Mouse (Mus musculus) ES-E14 (cell line): ENCODE measurements around the gene Lpcat4. TPM values are rescaled to one million over a fixed set of nuclear protein-coding genes. Genes with fewer than 3 reads are reported as not detected.

ENCODE experiments used
- DNase-seq: peaks from one replicate; pipeline ENCODE4 v3.0.0-alpha.2; 2013; ENCODE audit warnings: low read depth, low spot score
- H3K27ac ChIP-seq: 2 replicates; pipeline ENCODE4 v1.5.1; 2012; ENCODE audit warnings: low read depth, mild to moderate bottlenecking, low read length, moderate library complexity, mixed read lengths; ENCODE audit not compliant: poor library complexity, insufficient read depth, severe bottlenecking
- H3K36me3 ChIP-seq: 2 replicates; pipeline ENCODE4 v1.6.1; 2012; ENCODE audit warnings: mild to moderate bottlenecking, low read length, moderate library complexity, mixed read lengths; ENCODE audit not compliant: control insufficient read depth, poor library complexity, insufficient read depth, severe bottlenecking
- H3K4me1 ChIP-seq, 2 experiments: fragments of 150-350 bp in 1 of 2; sonication (generic) in 1 of 2; 2 replicates each; pipeline ENCODE4 v1.6.1; 2012; ENCODE audit warnings: low read length in 2 of 2, mild to moderate bottlenecking in 1 of 2, mixed read lengths in 1 of 2; ENCODE audit not compliant: control insufficient read depth in 2 of 2, insufficient read depth in 2 of 2, poor library complexity in 1 of 2
- H3K4me3 ChIP-seq, 2 experiments: fragments of 150-350 bp in 1 of 2; sonication (generic) in 1 of 2; 2 replicates each; pipeline ENCODE4 v1.5.1; 2012; ENCODE audit warnings: low read length in 2 of 2, low read depth in 1 of 2, mild to moderate bottlenecking in 1 of 2, mixed read lengths in 1 of 2; ENCODE audit not compliant: insufficient read depth in 1 of 2, poor library complexity in 1 of 2, severe bottlenecking in 1 of 2
- H3K9ac ChIP-seq: 2 replicates; pipeline ENCODE4 v1.6.1; 2012; ENCODE audit warnings: low read depth, mild to moderate bottlenecking, low read length, mixed read lengths; ENCODE audit not compliant: poor library complexity, insufficient read depth, severe bottlenecking
- H3K9me3 ChIP-seq: fragments of 150-350 bp; sonication (generic); 2 replicates; pipeline ENCODE4 v1.6.1; 2012; ENCODE audit warnings: low read depth, mild to moderate bottlenecking, low read length; ENCODE audit not compliant: control insufficient read depth, insufficient read depth
- CHD2 ChIP-seq: IDR thresholded peaks from 2 replicates; pipeline ENCODE4 v1.6.1; 2014; ENCODE audit warnings: mild to moderate bottlenecking, low read depth, low read length, inconsistent platforms
- HCFC1 ChIP-seq: IDR thresholded peaks from 2 replicates; pipeline ENCODE4 v1.6.1; 2012; ENCODE audit warnings: low read length, inconsistent platforms, borderline replicate concordance; ENCODE audit not compliant: insufficient read depth
- MAFK ChIP-seq: IDR thresholded peaks from 2 replicates; pipeline ENCODE4 v1.6.1; 2014; ENCODE audit warnings: mild to moderate bottlenecking, low read depth, low read length, inconsistent platforms; ENCODE audit not compliant: insufficient read depth
- ZC3H11A ChIP-seq: IDR thresholded peaks from 2 replicates; pipeline ENCODE4 v1.6.1; 2012; ENCODE audit warnings: low read depth, mild to moderate bottlenecking, inconsistent platforms, low read length, borderline replicate concordance
- ZNF384 ChIP-seq: IDR thresholded peaks from 2 replicates; pipeline ENCODE4 v1.6.1; 2012; ENCODE audit warnings: low read depth, low read length, inconsistent platforms
- in situ Hi-C, 2 experiments: fragments of 600-800 bp; cut with MboI; formaldehyde crosslinking; loops; one replicate each; pipeline ENCODE4 v1.15.1; 2025; ENCODE audit warnings: low sequenced_read_pairs in 2 of 2, inconsistent platforms in 1 of 2; ENCODE audit not compliant: unreplicated experiment in 2 of 2
- total RNA-seq: library from RNA; depleted of rRNA; stranded (reverse); fragments of 300-350 nt; gene quantifications from 2 replicates; pipeline ENCODE4 v1.2.3, GENCODE M21; 2012; rRNA removed

Lpcat4 gene
- total RNA-seq, result 15.8 and 25.0 TPM in 2 replicates

- peak within 1 kb of the TSS; percentile 91 for H3K9ac ChIP-seq
- TF ChIP-seq HCFC1 (peak; percentile 63; the same call in 1 of the 2 replicates), ZNF384 (no peak)
- in situ Hi-C loops, result no loop called here
- peak within 1 kb of the TSS; percentile 87 to 97 for H3K4me3 ChIP-seq
- peaks cover 8% of the 10 kb centered on the region for H3K36me3 ChIP-seq
- peak within 1 kb of the TSS; percentile 47; the same call in 1 of the 2 replicates for H3K27ac ChIP-seq
- H3K4me1 ChIP-seq, result peaks cover 0 to 30% of the 10 kb centered on the region in 2 experiments; a peak in 2 of 4 replicates
- H3K9me3 ChIP-seq, result no peaks in the 10 kb centered on the region
- DNase-seq, result peak; percentile 66
These were observed at the start of gene Lpcat4 for GRCm38 (mm10) chr2:112239212-112239934. Gene Lpcat4 (plus strand): TSS chr2:112239468.

- peak; percentile 46 for DNase-seq
- peak; percentile 86 for TF ChIP-seq ZC3H11A
- no peak for TF ChIP-seq HCFC1
- Histone ChIP-seq H3K4me1 (no peaks in the 10 kb centered on the region), H3K4me3 (no peak overlapping the region), H3K9me3 (no peaks in the 10 kb centered on the region), H3K36me3 (no peaks in the 10 kb centered on the region), H3K9ac (no peak overlapping the region), H3K27ac (no peak overlapping the region)
- in situ Hi-C loops, result no loop called here
These were observed 42.4 kb upstream of the Lpcat4 start for GRCm38 (mm10) chr2:112196859-112197258.

GRCm38 (mm10) chr2:112203056-112203455 is 36.2 kb upstream of the Lpcat4 start:
- no peak overlapping the region for H3K4me3 ChIP-seq
- H3K27ac ChIP-seq, result no peak overlapping the region
- H3K9ac ChIP-seq, result no peak overlapping the region
- H3K9me3 ChIP-seq, result no peaks in the 10 kb centered on the region
- no peak for TF ChIP-seq HCFC1
- in situ Hi-C loops, result no loop called here
- no peaks in the 10 kb centered on the region for H3K36me3 ChIP-seq
- no peaks in the 10 kb centered on the region for H3K4me1 ChIP-seq
- no peak for DNase-seq

- peaks cover 3% of the 10 kb centered on the region; the same call in 1 of the 2 replicates for H3K36me3 ChIP-seq
- no peak overlapping the region; the same call in 1 of the 2 replicates for H3K27ac ChIP-seq
- H3K9ac ChIP-seq, result no peak overlapping the region
- no peak overlapping the region for H3K4me3 ChIP-seq
- H3K4me1 ChIP-seq, result no peaks in the 10 kb centered on the region
- peaks cover 3% of the 10 kb centered on the region; the same call in 1 of the 2 replicates for H3K9me3 ChIP-seq
- in situ Hi-C loops, result no loop called here
- TF ChIP-seq HCFC1, result no peak
- TF ChIP-seq CHD2, result no peak
- no peak for TF ChIP-seq ZC3H11A
- no peak for TF ChIP-seq MAFK
- TF ChIP-seq ZNF384, result no peak
- no peak for DNase-seq
These were observed 29.1 kb upstream of the Lpcat4 start for GRCm38 (mm10) chr2:112210142-112210541.

- Histone ChIP-seq H3K27ac (no peak overlapping the region), H3K9me3 (peaks cover 3% of the 10 kb centered on the region; the same call in 1 of the 2 replicates), H3K36me3 (peaks cover 3% of the 10 kb centered on the region; the same call in 1 of the 2 replicates), H3K9ac (no peak overlapping the region), H3K4me3 (no peak overlapping the region), H3K4me1 (no peaks in the 10 kb centered on the region)
- in situ Hi-C loops, result no loop called here
- no peak for TF ChIP-seq HCFC1
- TF ChIP-seq ZNF384, result no peak
- no peak for TF ChIP-seq MAFK
- TF ChIP-seq ZC3H11A, result no peak
- no peak for TF ChIP-seq CHD2
- DNase-seq, result no peak
These were observed 28.6 kb upstream of the Lpcat4 start for GRCm38 (mm10) chr2:112210699-112211098.
